Mouse (Mus musculus) CH12F3 (cell line): ENCODE data around the gene Kif14.
"Not testable (repeated sequence)": the region's sequence is repeated elsewhere in the genome, so short reads cannot be mapped to it uniquely, and the experiment has no call there.

Experiments
- in situ Hi-C: fragments of 300-500 bp; cut with MboI; formaldehyde crosslinking; loops from 2 replicates; pipeline ENCODE4 v1.14.3; 2020; ENCODE audit warnings: low sequenced_read_pairs

Gene Kif14

GRCm38 (mm10) chr1:136469408-136469807 is 3.3 kb downstream of the Kif14 start:
- in situ Hi-C loops: no loop called here

- in situ Hi-C loops: no loop called here
Measured at GRCm38 (mm10) chr1:136470471-136470870, 4.3 kb downstream of the Kif14 start.

- in situ Hi-C loops: no loop called here
Measured at GRCm38 (mm10) chr1:136491681-136492080, 25.5 kb downstream of the Kif14 start.

GRCm38 (mm10) chr1:136492232-136492631 is 26.1 kb downstream of the Kif14 start:
- in situ Hi-C loops: no loop called here

- in situ Hi-C loops: no loop called here
Measured at GRCm38 (mm10) chr1:136499317-136499716, 33.2 kb downstream of the Kif14 start.

GRCm38 (mm10) chr1:136502936-136503335 is 36.8 kb downstream of the Kif14 start:
- in situ Hi-C loops: no loop called here

GRCm38 (mm10) chr1:136506255-136506654 is 40.1 kb downstream of the Kif14 start:
- in situ Hi-C loops: not testable (repeated sequence)

- in situ Hi-C loops: no loop called here
Measured at GRCm38 (mm10) chr1:136512317-136512716, 46.2 kb downstream of the Kif14 start.

- in situ Hi-C loops: no loop called here
Measured at GRCm38 (mm10) chr1:136513181-136513580, 47.0 kb downstream of the Kif14 start.

- in situ Hi-C loops: no loop called here
Measured at GRCm38 (mm10) chr1:136518699-136519356, 52.7 kb downstream of the Kif14 start.

- in situ Hi-C loops: no loop called here
Measured at GRCm38 (mm10) chr1:136521363-136521937, 55.3 kb downstream of the Kif14 start.

GRCm38 (mm10) chr1:136524917-136525316 is 58.8 kb downstream of the Kif14 start:
- in situ Hi-C loops: no loop called here

GRCm38 (mm10) chr1:136525818-136526217 is 59.7 kb downstream of the Kif14 start:
- in situ Hi-C loops: no loop called here

GRCm38 (mm10) chr1:136527163-136527562 is 61.0 kb downstream of the Kif14 start:
- in situ Hi-C loops: no loop called here

GRCm38 (mm10) chr1:136532556-136532955 is 66.4 kb downstream of the Kif14 start:
- in situ Hi-C loops: no loop called here

GRCm38 (mm10) chr1:136536947-136537346 is 70.8 kb downstream of the Kif14 start:
- in situ Hi-C loops: no loop called here

GRCm38 (mm10) chr1:136538247-136538646 is 72.1 kb downstream of the Kif14 start:
- in situ Hi-C loops: no loop called here

- in situ Hi-C loops: loop anchor here (10.0 kb wide), 1 partner anchor 574 kb away; no protein-coding TSS in a partner anchor
Measured at GRCm38 (mm10) chr1:136540407-136540895, 74.3 kb downstream of the Kif14 start.

GRCm38 (mm10) chr1:136541618-136542376 is 75.7 kb downstream of the Kif14 start:
- in situ Hi-C loops: loop anchor here (10.0 kb wide), 1 partner anchor 573 kb away; no protein-coding TSS in a partner anchor

GRCm38 (mm10) chr1:136543920-136544319 is 77.8 kb downstream of the Kif14 start:
- in situ Hi-C loops: loop anchor here (10.0 kb wide), 1 partner anchor 571 kb away; no protein-coding TSS in a partner anchor

GRCm38 (mm10) chr1:136547068-136547467 is 80.9 kb downstream of the Kif14 start:
- in situ Hi-C loops: loop anchor here (10.0 kb wide), 1 partner anchor 568 kb away; no protein-coding TSS in a partner anchor
